Mouse (Mus musculus) layer of hippocampus, adult 9-11 months (tissue): ENCODE results near the gene Trp53i11.

Source experiments
- DNase-seq: peaks from one replicate; pipeline ENCODE4 v3.0.0; 2022

Trp53i11 gene

GRCm38 (mm10) chr2:93187323-93187996, at the start of gene Trp53i11:
Gene Trp53i11, plus strand, starts transcription at chr2:93187548.
- peak; percentile 64 for DNase-seq

- DNase-seq, result no peak
Observed at GRCm38 (mm10) chr2:93139476-93139875, 47.9 kb upstream of the Trp53i11 start.

- DNase-seq, result no peak
Observed at GRCm38 (mm10) chr2:93141329-93141728, 46.0 kb upstream of the Trp53i11 start.

GRCm38 (mm10) chr2:93142616-93143015, 44.7 kb upstream of the Trp53i11 start:
- DNase-seq, result no peak

- no peak for DNase-seq
Observed at GRCm38 (mm10) chr2:93144126-93144525, 43.2 kb upstream of the Trp53i11 start.

- DNase-seq, result no peak
Observed at GRCm38 (mm10) chr2:93150009-93150408, 37.3 kb upstream of the Trp53i11 start.

GRCm38 (mm10) chr2:93150673-93151450, 36.5 kb upstream of the Trp53i11 start:
- no peak for DNase-seq

- no peak for DNase-seq
Observed at GRCm38 (mm10) chr2:93152191-93152601, 35.2 kb upstream of the Trp53i11 start.

- DNase-seq, result no peak
Observed at GRCm38 (mm10) chr2:93152883-93153491, 34.4 kb upstream of the Trp53i11 start.

GRCm38 (mm10) chr2:93153833-93154232, 33.5 kb upstream of the Trp53i11 start:
- no peak for DNase-seq

GRCm38 (mm10) chr2:93154486-93155032, 32.8 kb upstream of the Trp53i11 start:
- no peak for DNase-seq

GRCm38 (mm10) chr2:93160467-93161035, 26.8 kb upstream of the Trp53i11 start:
- DNase-seq, result no peak

- DNase-seq, result no peak
Observed at GRCm38 (mm10) chr2:93161914-93162664, 25.3 kb upstream of the Trp53i11 start.

- DNase-seq, result no peak
Observed at GRCm38 (mm10) chr2:93162791-93163190, 24.6 kb upstream of the Trp53i11 start.

- no peak for DNase-seq
Observed at GRCm38 (mm10) chr2:93163317-93163716, 24.0 kb upstream of the Trp53i11 start.

GRCm38 (mm10) chr2:93163750-93164335, 23.5 kb upstream of the Trp53i11 start:
- no peak for DNase-seq

GRCm38 (mm10) chr2:93166295-93166694, 21.1 kb upstream of the Trp53i11 start:
- DNase-seq, result no peak

GRCm38 (mm10) chr2:93166734-93167406, 20.5 kb upstream of the Trp53i11 start:
- DNase-seq, result peak; percentile 61

GRCm38 (mm10) chr2:93170156-93170844, 17.0 kb upstream of the Trp53i11 start:
- DNase-seq, result no peak

- no peak for DNase-seq
Observed at GRCm38 (mm10) chr2:93170845-93171200, 16.5 kb upstream of the Trp53i11 start.

GRCm38 (mm10) chr2:93171929-93172328, 15.4 kb upstream of the Trp53i11 start:
- peak; percentile 54 for DNase-seq
